Comparison of ENCODE assay signal across 17 mouse cellular contexts in the genomic region with DNA sequence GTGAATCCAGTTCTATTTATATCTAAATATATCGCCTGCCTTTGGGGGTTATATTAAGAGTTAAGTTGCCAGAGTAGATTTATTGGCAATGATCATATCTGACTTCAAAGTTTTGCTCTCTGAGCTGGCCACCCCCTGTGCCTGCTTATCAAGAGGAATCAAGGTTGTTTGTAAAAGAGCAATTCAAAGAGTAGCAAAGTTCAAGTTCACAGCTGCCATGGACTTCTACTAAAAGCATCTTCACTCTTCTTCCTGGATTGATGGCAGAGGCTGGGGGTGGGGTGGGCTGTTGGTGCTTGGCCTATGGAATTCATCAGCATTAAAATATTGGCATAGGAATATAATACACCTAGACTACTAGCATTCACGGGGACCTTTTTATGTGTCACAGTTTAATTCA.
DNase-seq lines count a peak whose midpoint lies in the region; ATAC-seq and TF ChIP-seq lines count a peak whose summit lies in the region.
"Had no signal": no experiment of that assay in that cellular context is flagged by ENCODE, and none has a peak within 500 bp of the region (broad histone marks: within the 10 kb centered on the region; RNA-seq: fewer than 3 reads in every experiment).

No protein-coding gene starts in this region.

- H3K9me3 ChIP-seq in intestine, postnatal 0 days (ENCODE audit: control insufficient read depth) = no peaks in the 10 kb centered on the region
- H3K9me3 ChIP-seq: embryonic facial prominence, embryonic 13.5 days; forebrain, embryonic 13.5 days; heart, embryonic 13.5 days; hindbrain, embryonic 15.5 days had no signal

- no peaks in the 10 kb centered on the region for H3K36me3 ChIP-seq in intestine, postnatal 0 days (ENCODE audit: control insufficient read depth, insufficient read depth)
- H3K36me3 ChIP-seq: embryonic facial prominence, embryonic 13.5 days; heart, embryonic 13.5 days; hindbrain, embryonic 15.5 days had no signal

- H3K27me3 ChIP-seq in intestine, postnatal 0 days (replicated peaks; ENCODE audit: control insufficient read depth, insufficient read depth, low read length) = no peaks in the 10 kb centered on the region
- H3K27me3 ChIP-seq: embryonic facial prominence, embryonic 13.5 days; forebrain, embryonic 13.5 days; heart, embryonic 13.5 days; hindbrain, embryonic 15.5 days had no signal

- H3K27ac ChIP-seq in intestine, postnatal 0 days (ENCODE audit: low read depth, low read length) = no peak overlapping the region
- H3K27ac ChIP-seq: embryonic facial prominence, embryonic 13.5 days; forebrain, embryonic 13.5 days; heart, embryonic 13.5 days; hindbrain, embryonic 15.5 days had no signal

- H3K4me1 ChIP-seq in intestine, postnatal 0 days (replicated peaks; ENCODE audit: control insufficient read depth, insufficient read depth, low read length) = no peaks in the 10 kb centered on the region; the same call in 1 of the 2 replicates
- H3K4me1 ChIP-seq: embryonic facial prominence, embryonic 13.5 days had no signal

- WGBS in intestine, postnatal 0 days = 50% methylated on average over 2 of the region's 2 CpGs

- ATAC-seq in intestine, postnatal 0 days = peak; percentile 51
- ATAC-seq in megakaryocyte progenitor cell, adult 5-6 weeks (replicated peaks; ENCODE audit: poor library complexity) = no peak
- ATAC-seq in cerebellum, adult (ENCODE audit: insufficient number of reproducible peaks, low FRiP score, low TSS enrichment) = no peak
- ATAC-seq: forebrain, embryonic 13.5 days; forebrain, postnatal 0 days had no signal

- no peak overlapping the region for H3K9ac ChIP-seq in intestine, postnatal 0 days (ENCODE audit: low read depth, low read length)
- H3K9ac ChIP-seq: embryonic facial prominence, embryonic 13.5 days; forebrain, embryonic 13.5 days; forebrain, postnatal 0 days; heart, embryonic 13.5 days; hindbrain, embryonic 15.5 days had no signal

- no peak overlapping the region for H3K4me3 ChIP-seq in intestine, postnatal 0 days (ENCODE audit: low read depth, low read length)
- H3K4me3 ChIP-seq: embryonic facial prominence, embryonic 13.5 days; forebrain, embryonic 13.5 days; heart, embryonic 13.5 days; hindbrain, embryonic 15.5 days had no signal

- H3K4me2 ChIP-seq in intestine, postnatal 0 days (replicated peaks; ENCODE audit: low read depth) = no peak overlapping the region
- H3K4me2 ChIP-seq: embryonic facial prominence, embryonic 13.5 days; forebrain, embryonic 13.5 days; heart, embryonic 13.5 days; hindbrain, embryonic 15.5 days had no signal

- peak; percentile 64 for DNase-seq in adrenal gland, adult 2 months
- DNase-seq in adrenal gland, postnatal 4 days (ENCODE audit: low spot score in 2 of 2) = no peak
- DNase-seq in adrenal gland, adult 8-10 months = peak; percentile 50
- peak; percentile 15 for DNase-seq in adrenal gland, postnatal 25 days
- DNase-seq: cerebellum, adult 18-20 months; cerebellum, adult 9-11 months; cerebellum, postnatal 36 days; forebrain, postnatal 0 days; gastrocnemius, postnatal 14 days; heart, postnatal 36 days had no signal

- TF ChIP-seq CTCF in intestine, postnatal 0 days (IDR thresholded peaks at IDR 0.05; ENCODE audit: low read depth) = no peak

Comparison
In these comparisons a context has a peak if more than half of its experiments do, and no peak if none do; other contexts are left out.
1. DNase-seq: peak in adrenal gland, adult 2 months (single experiment), adrenal gland, adult 8-10 months (single experiment) and adrenal gland, postnatal 25 days (single experiment); none in adrenal gland, postnatal 4 days (0 of 2).